Mouse (Mus musculus) left cerebral cortex, adult 2 months (tissue): Measurements from ENCODE around the gene Mfsd4b1. TPM values are rescaled to one million over a fixed set of nuclear protein-coding genes. Genes with fewer than 3 reads are reported as not detected.
"Not testable (repeated sequence)": the region's sequence is repeated elsewhere in the genome, so short reads cannot be mapped to it uniquely, and the experiment has no call there.

Experiments used
- DNase-seq, 2 experiments: peaks; one replicate each; pipeline ENCODE4 v3.0.0; 2021 to 2022; ENCODE audit warnings: low spot score in 2 of 2, mixed read lengths in 1 of 2; ENCODE audit errors: extremely low spot score in 1 of 2
- H3K27ac ChIP-seq: fragments of 200-600 bp; 2 replicates; pipeline ENCODE4 v1.8.1; 2022
- H3K4me3 ChIP-seq: fragments of 200-600 bp; 2 replicates; pipeline ENCODE4 v1.8.1; 2022
- CTCF ChIP-seq: fragments of 200-600 bp; IDR thresholded peaks from 2 replicates; pipeline ENCODE4 v1.8.1; 2022; ENCODE audit warnings: antibody characterized with exemption, mild to moderate bottlenecking, moderate library complexity
- intact Hi-C: fragments of 180-260 bp; cut with DNase I; formaldehyde crosslinking; loops from one replicate; pipeline ENCODE4 v1.15.1; 2025
- total RNA-seq, 2 experiments: library from RNA; stranded (reverse); gene quantifications; 2 replicates each; pipeline ENCODE4 v1.2.3; 2021

Gene Mfsd4b1
- total RNA-seq, 2 experiments from 2014 or later: 1.4 to 1.7 TPM

- Histone ChIP-seq H3K4me3 (no peak overlapping the region), H3K27ac (no peak overlapping the region)
- no peak for TF ChIP-seq CTCF
- intact Hi-C loops: loop anchor here (5.0 kb wide), 2 partner anchors 72 to 132 kb away; partner anchors contain the start of gene Mfsd4b4
- DNase-seq: no peak
Measured at GRCm38 (mm10) chr10:40029610-40030009, 4.5 kb upstream of the Mfsd4b1 start.

DNA sequence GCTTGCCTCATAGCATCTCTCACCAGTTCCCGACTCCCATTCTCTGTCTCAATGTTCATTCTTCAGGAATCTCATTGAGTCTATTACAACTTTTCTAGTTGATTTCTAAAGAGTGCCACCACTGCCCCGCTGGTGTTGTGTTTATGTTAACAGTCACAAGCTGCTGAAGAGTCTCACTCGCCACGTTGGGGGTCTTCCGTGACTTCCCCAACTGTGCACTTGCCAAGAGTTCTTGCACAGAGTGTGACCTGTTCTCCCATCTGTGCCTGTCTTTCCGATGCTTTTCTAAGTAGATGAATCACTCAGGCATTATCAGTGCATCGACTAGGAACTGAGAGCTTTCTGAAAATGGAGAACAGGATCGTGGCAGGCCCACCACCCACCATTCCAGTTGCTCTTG lies 3.0 kb upstream of the Mfsd4b1 start:
- no peak overlapping the region for H3K4me3 ChIP-seq
- intact Hi-C loops: loop anchor here (5.0 kb wide), 2 partner anchors 71 to 131 kb away; partner anchors contain the start of gene Mfsd4b4
- H3K27ac ChIP-seq: no peak overlapping the region
- no peak for DNase-seq
- no peak for TF ChIP-seq CTCF

- intact Hi-C loops: loop anchor here (5.0 kb wide), 2 partner anchors 69 to 129 kb away; partner anchors contain the start of gene Mfsd4b4
- no peak for TF ChIP-seq CTCF
- DNase-seq: no peak
- Histone ChIP-seq H3K4me3 (no peak overlapping the region), H3K27ac (no peak overlapping the region)
Measured at GRCm38 (mm10) chr10:40026546-40026945, 1.5 kb upstream of the Mfsd4b1 start.

- peak overlapping the region; percentile 96 for H3K27ac ChIP-seq
- H3K4me3 ChIP-seq: peak overlapping the region; percentile 71
- intact Hi-C loops: loop anchor here (5.0 kb wide), 2 partner anchors 68 to 128 kb away; partner anchors contain the start of gene Mfsd4b4
- TF ChIP-seq CTCF: no peak
- DNase-seq: no peak
Measured at GRCm38 (mm10) chr10:40025560-40025959, 492 bp upstream of the Mfsd4b1 start.

- Histone ChIP-seq H3K4me3 (no peak overlapping the region), H3K27ac (no peak overlapping the region)
- DNase-seq: no peak
- no peak for TF ChIP-seq CTCF
- intact Hi-C loops: no loop called here
Measured at GRCm38 (mm10) chr10:40020401-40020800, 4.7 kb downstream of the Mfsd4b1 start.

- intact Hi-C loops: no loop called here
- no peak for DNase-seq
- no peak for TF ChIP-seq CTCF
- Histone ChIP-seq H3K27ac (no peak overlapping the region), H3K4me3 (no peak overlapping the region)
Measured at GRCm38 (mm10) chr10:40019492-40019891, 5.6 kb downstream of the Mfsd4b1 start.

GRCm38 (mm10) chr10:40018261-40018860 lies 6.7 kb downstream of the Mfsd4b1 start:
- no peak for DNase-seq
- Histone ChIP-seq H3K27ac (no peak overlapping the region), H3K4me3 (no peak overlapping the region)
- intact Hi-C loops: no loop called here
- no peak for TF ChIP-seq CTCF

- Histone ChIP-seq H3K27ac (no peak overlapping the region), H3K4me3 (no peak overlapping the region)
- DNase-seq: no peak
- TF ChIP-seq CTCF: no peak
- intact Hi-C loops: no loop called here
Measured at GRCm38 (mm10) chr10:40009591-40009990, 15.5 kb downstream of the Mfsd4b1 start.

DNA sequence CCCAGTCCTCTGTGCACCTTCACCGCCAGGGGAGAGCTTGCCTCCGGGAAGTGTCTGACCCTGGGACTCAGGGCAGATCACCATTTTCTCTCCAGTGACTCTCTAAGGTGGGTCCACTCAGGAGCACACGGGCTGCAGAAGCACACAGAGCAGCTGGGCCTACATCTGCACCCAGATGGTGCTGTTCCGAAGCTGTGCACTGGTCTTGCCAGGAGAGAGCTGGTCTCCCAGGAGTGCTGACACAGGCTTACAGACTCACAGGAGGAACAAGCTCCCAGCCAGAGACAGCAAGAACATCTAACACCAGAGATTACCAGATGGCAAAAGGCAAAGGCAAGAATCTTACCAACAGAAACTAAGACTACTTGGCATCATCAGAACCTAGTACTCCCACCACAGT lies 16.2 kb downstream of the Mfsd4b1 start:
- H3K4me3 ChIP-seq, DNase-seq, intact Hi-C loops, H3K27ac ChIP-seq: not testable (repeated sequence)

DNA sequence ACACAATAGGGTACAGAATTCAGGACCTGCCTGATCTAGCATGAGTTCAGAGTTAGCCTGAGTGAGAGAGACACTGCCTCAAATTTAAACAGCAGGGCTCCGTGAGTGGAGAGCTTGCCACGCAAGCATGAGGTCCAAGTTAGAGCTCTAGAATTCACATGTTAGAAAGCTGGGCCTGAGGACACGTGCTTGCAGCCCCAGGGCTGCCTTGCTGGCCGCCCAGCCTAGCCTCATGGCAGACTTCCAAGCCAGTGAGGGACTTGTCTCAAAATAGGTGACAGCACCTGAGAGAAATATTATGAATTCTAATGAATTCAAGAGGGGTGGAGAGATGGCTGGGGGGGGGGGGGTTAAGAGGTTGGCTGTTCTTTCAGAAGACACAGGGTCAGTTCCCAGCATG lies 17.1 kb downstream of the Mfsd4b1 start:
- DNase-seq: no peak
- Histone ChIP-seq H3K4me3 (no peak overlapping the region), H3K27ac (no peak overlapping the region)
- no peak for TF ChIP-seq CTCF
- intact Hi-C loops: no loop called here

- intact Hi-C loops: no loop called here
- no peak for TF ChIP-seq CTCF
- no peak for DNase-seq
- Histone ChIP-seq H3K4me3 (no peak overlapping the region), H3K27ac (no peak overlapping the region)
Measured at GRCm38 (mm10) chr10:40006963-40007362, 18.1 kb downstream of the Mfsd4b1 start.

DNA sequence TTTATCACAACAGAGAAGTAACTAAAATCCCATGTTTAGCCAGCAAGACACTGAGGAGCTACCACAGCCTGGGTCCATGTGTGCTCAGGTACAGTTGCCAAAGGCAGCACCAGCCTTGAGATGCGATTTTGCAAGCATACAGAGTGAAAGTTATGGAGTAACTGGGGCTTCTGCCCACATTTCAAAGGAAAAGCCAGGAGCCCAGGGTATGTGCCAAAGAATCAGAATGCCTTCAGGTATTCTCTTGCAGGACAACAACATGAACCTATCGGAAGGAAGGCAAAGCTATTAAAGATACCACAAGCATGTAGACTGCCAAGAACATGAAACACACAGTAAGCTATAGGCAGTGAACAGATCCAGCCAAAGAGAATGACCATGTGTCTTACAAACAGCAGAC lies 24.3 kb downstream of the Mfsd4b1 start:
- Histone ChIP-seq H3K4me3 (no peak overlapping the region), H3K27ac (no peak overlapping the region)
- no peak for DNase-seq
- no peak for TF ChIP-seq CTCF
- intact Hi-C loops: no loop called here

- TF ChIP-seq CTCF: no peak
- no peak for DNase-seq
- Histone ChIP-seq H3K27ac (no peak overlapping the region), H3K4me3 (no peak overlapping the region)
- intact Hi-C loops: no loop called here
Measured at GRCm38 (mm10) chr10:39991155-39991554, 33.9 kb downstream of the Mfsd4b1 start.
